Mouse (Mus musculus) MEL (cell line): ENCODE measurements around the gene Cfi. TPM values are rescaled to one million over a fixed set of nuclear protein-coding genes. Genes with fewer than 3 reads are reported as not detected.

Source experiments
- DNase-seq: peaks from one replicate; pipeline ENCODE4 v3.0.0; 2011; ENCODE audit warnings: low read depth, low spot score
- H3K27ac ChIP-seq: 2 replicates; pipeline ENCODE4 v1.5.1; 2012; ENCODE audit warnings: low read depth, mild to moderate bottlenecking, control low read depth, low read length, moderate library complexity; ENCODE audit not compliant: control insufficient read depth
- H3K27me3 ChIP-seq, 2 experiments: fragments of 150-350 bp in 1 of 2; sonication (generic) in 1 of 2; 2 replicates each; pipeline ENCODE4 v1.6.1; 2012; ENCODE audit warnings: low read length in 2 of 2, mild to moderate bottlenecking in 2 of 2, improper control_type of control experiment in 1 of 2, moderate library complexity in 1 of 2; ENCODE audit not compliant: insufficient read depth in 2 of 2, control insufficient read depth in 1 of 2
- H3K36me3 ChIP-seq, 2 experiments: 2 replicates each; pipeline ENCODE4 v1.6.1; 2012 to 2014; ENCODE audit warnings: low read length in 2 of 2, improper control_type of control experiment in 1 of 2, inconsistent platforms in 1 of 2, mild to moderate bottlenecking in 1 of 2; ENCODE audit not compliant: insufficient read depth in 2 of 2, control insufficient read depth in 1 of 2
- H3K4me1 ChIP-seq, 2 experiments: fragments of 150-350 bp in 1 of 2; sonication (generic) in 1 of 2; 2 replicates each; pipeline ENCODE4 v1.6.1; 2012; ENCODE audit warnings: low read length in 2 of 2, improper control_type of control experiment in 1 of 2, mild to moderate bottlenecking in 1 of 2; ENCODE audit not compliant: insufficient read depth in 2 of 2, control insufficient read depth in 1 of 2
- H3K4me3 ChIP-seq, 2 experiments: fragments of 150-350 bp in 1 of 2; sonication (generic) in 1 of 2; 2 replicates each; pipeline ENCODE4 v1.5.1; 2012; ENCODE audit warnings: low read depth in 2 of 2, low read length in 2 of 2, mild to moderate bottlenecking in 2 of 2, moderate library complexity in 2 of 2, control low read depth in 1 of 2, improper control_type of control experiment in 1 of 2; ENCODE audit not compliant: control insufficient read depth in 1 of 2, insufficient read depth in 1 of 2
- H3K79me2 ChIP-seq: 2 replicates; pipeline ENCODE4 v1.6.1; 2012; ENCODE audit warnings: mild to moderate bottlenecking, low read length, moderate library complexity; ENCODE audit not compliant: control insufficient read depth, poor library complexity, insufficient read depth
- H3K9ac ChIP-seq: 2 replicates; pipeline ENCODE4 v1.6.1; 2012; ENCODE audit warnings: low read depth, mild to moderate bottlenecking, control low read depth, low read length, moderate library complexity; ENCODE audit not compliant: control insufficient read depth, poor library complexity, severe bottlenecking
- H3K9me3 ChIP-seq: fragments of 150-350 bp; sonication (generic); replicated peaks from 2 replicates; pipeline ENCODE4 v1.6.1; 2012; ENCODE audit warnings: mild to moderate bottlenecking, low read length, improper control_type of control experiment, moderate library complexity; ENCODE audit not compliant: insufficient read depth
- CTCF ChIP-seq, 3 experiments: IDR thresholded peaks in 2 of 3; conservative IDR thresholded peaks in 1 of 3; 2 replicates each; pipeline ENCODE4 v1.5.1; 2011 to 2012; ENCODE audit warnings: low read length in 3 of 3, low read depth in 2 of 3, mild to moderate bottlenecking in 2 of 3, improper control_type of control experiment in 1 of 3, inconsistent platforms in 1 of 3, mixed read lengths in 1 of 3, moderate library complexity in 1 of 3; ENCODE audit not compliant: control insufficient read depth in 1 of 3, insufficient read depth in 1 of 3, poor library complexity in 1 of 3, severe bottlenecking in 1 of 3
- ELF1 ChIP-seq: IDR thresholded peaks from 2 replicates; pipeline ENCODE4 v1.6.1; 2014; ENCODE audit warnings: low read depth, mild to moderate bottlenecking, inconsistent platforms, low read length, improper control_type of control experiment, moderate library complexity
- GABPA ChIP-seq: IDR thresholded peaks from 2 replicates; pipeline ENCODE4 v1.6.1; 2012; ENCODE audit warnings: low read depth, mild to moderate bottlenecking, inconsistent platforms, low read length, improper control_type of control experiment, moderate library complexity
- GATA1 ChIP-seq: IDR thresholded peaks from 2 replicates; pipeline ENCODE4 v1.6.1; 2011; ENCODE audit warnings: low read depth, low read length, improper control_type of control experiment
- JUND ChIP-seq: IDR thresholded peaks from 2 replicates; pipeline ENCODE4 v1.6.1; 2011; ENCODE audit warnings: low read depth, mild to moderate bottlenecking, improper control_type of control experiment, low read length
- KAT2A ChIP-seq: conservative IDR thresholded peaks from 2 replicates; pipeline ENCODE4 v1.6.1; 2012; ENCODE audit warnings: low read depth, low read length, improper control_type of control experiment, inconsistent platforms
- MAX ChIP-seq: IDR thresholded peaks from 2 replicates; pipeline ENCODE4 v1.6.1; 2011; ENCODE audit warnings: low read length, improper control_type of control experiment
- MAZ ChIP-seq: IDR thresholded peaks from 2 replicates; pipeline ENCODE4 v1.6.1; 2012; ENCODE audit warnings: low read depth, mild to moderate bottlenecking, inconsistent platforms, low read length, improper control_type of control experiment
- MEF2A ChIP-seq: IDR thresholded peaks from 2 replicates; pipeline ENCODE4 v1.6.1; 2014; ENCODE audit warnings: low read depth, mild to moderate bottlenecking, inconsistent platforms, low read length, improper control_type of control experiment; ENCODE audit not compliant: poor library complexity, insufficient replicate concordance, severe bottlenecking; ENCODE audit errors: extremely low read depth
- MYB ChIP-seq: IDR thresholded peaks from 2 replicates; pipeline ENCODE4 v1.6.1; 2011; ENCODE audit warnings: mild to moderate bottlenecking, low read depth, low read length, improper control_type of control experiment
- MYC ChIP-seq: IDR thresholded peaks from 2 replicates; pipeline ENCODE4 v1.6.1; 2011; ENCODE audit warnings: low read depth, mild to moderate bottlenecking, low read length, improper control_type of control experiment, moderate library complexity
- NELFE ChIP-seq: IDR thresholded peaks from 2 replicates; pipeline ENCODE4 v1.6.1; 2011; ENCODE audit warnings: low read depth, low read length, improper control_type of control experiment
- POLR2A ChIP-seq, 2 experiments: IDR thresholded peaks; 2 replicates each; pipeline ENCODE4 v1.6.1; 2011 to 2012; ENCODE audit warnings: low read length in 2 of 2, mild to moderate bottlenecking in 2 of 2, control low read depth in 1 of 2, improper control_type of control experiment in 1 of 2, low read depth in 1 of 2, moderate library complexity in 1 of 2; ENCODE audit not compliant: control insufficient read depth in 1 of 2, insufficient read depth in 1 of 2, poor library complexity in 1 of 2
- POLR2AphosphoS2 ChIP-seq: IDR thresholded peaks from 2 replicates; pipeline ENCODE4 v1.6.1; 2011; ENCODE audit warnings: low read length, improper control_type of control experiment
- RCOR1 ChIP-seq: IDR thresholded peaks from 2 replicates; pipeline ENCODE4 v1.6.1; 2012; ENCODE audit warnings: low read depth, mild to moderate bottlenecking, inconsistent platforms, low read length, improper control_type of control experiment
- SIN3A ChIP-seq: IDR thresholded peaks from 2 replicates; pipeline ENCODE4 v1.6.1; 2012; ENCODE audit warnings: low read length, improper control_type of control experiment, inconsistent platforms
- SMC3 ChIP-seq: IDR thresholded peaks from 2 replicates; pipeline ENCODE4 v1.6.1; 2011; ENCODE audit warnings: low read depth, low read length, improper control_type of control experiment
- TAL1 ChIP-seq: IDR thresholded peaks from 2 replicates; pipeline ENCODE4 v1.6.1; 2012; ENCODE audit warnings: mild to moderate bottlenecking, inconsistent platforms, low read length, moderate library complexity, mixed read lengths
- TBP ChIP-seq: IDR thresholded peaks from 2 replicates; pipeline ENCODE4 v1.8.0; 2011; ENCODE audit warnings: low read depth, low read length, improper control_type of control experiment
- TCF12 ChIP-seq: IDR thresholded peaks from 2 replicates; pipeline ENCODE4 v1.6.1; 2014; ENCODE audit warnings: low read depth, mild to moderate bottlenecking, inconsistent platforms, low read length, improper control_type of control experiment, moderate library complexity
- UBTF ChIP-seq: IDR thresholded peaks from 2 replicates; pipeline ENCODE4 v1.6.1; 2012; ENCODE audit warnings: low read depth, mild to moderate bottlenecking, inconsistent platforms, low read length, improper control_type of control experiment, moderate library complexity, borderline replicate concordance; ENCODE audit not compliant: insufficient read depth
- USF1 ChIP-seq: IDR thresholded peaks from 2 replicates; pipeline ENCODE4 v1.6.1; 2014; ENCODE audit warnings: low read depth, mild to moderate bottlenecking, inconsistent platforms, low read length, improper control_type of control experiment, moderate library complexity
- USF2 ChIP-seq, 2 experiments: IDR thresholded peaks; 2 replicates each; pipeline ENCODE4 v1.6.1; 2011 to 2012; ENCODE audit warnings: improper control_type of control experiment in 2 of 2, low read length in 2 of 2, borderline replicate concordance in 1 of 2, inconsistent platforms in 1 of 2, low read depth in 1 of 2, mild to moderate bottlenecking in 1 of 2; ENCODE audit not compliant: insufficient read depth in 1 of 2
- ZC3H11A ChIP-seq: IDR thresholded peaks from 2 replicates; pipeline ENCODE4 v1.6.1; 2012; ENCODE audit warnings: low read depth, mild to moderate bottlenecking, inconsistent platforms, low read length, improper control_type of control experiment
- ZKSCAN1 ChIP-seq: IDR thresholded peaks from 2 replicates; pipeline ENCODE4 v1.6.1; 2012; ENCODE audit warnings: low read depth, mild to moderate bottlenecking, inconsistent platforms, low read length, improper control_type of control experiment, moderate library complexity
- ZNF384 ChIP-seq: IDR thresholded peaks from 2 replicates; pipeline ENCODE4 v1.6.1; 2012; ENCODE audit warnings: low read depth, mild to moderate bottlenecking, inconsistent platforms, low read length, improper control_type of control experiment
- polyA plus RNA-seq, 2 experiments: library from polyadenylated mRNA; stranded (reverse) in 1 of 2; unstranded in 1 of 2; fragments of >175 nt in 1 of 2; fragments of >200 nt in 1 of 2; gene quantifications; 2 replicates each; pipeline versions ENCODE4 v1.2.1 to v1.2.4; 2012; ENCODE audit warnings: low replicate concordance in 2 of 2, low read depth in 1 of 2; ENCODE audit not compliant: insufficient read length in 2 of 2, insufficient read depth in 1 of 2, missing spikeins in 1 of 2
- total RNA-seq: library from RNA; depleted of rRNA; stranded (reverse); fragments of 300-350 nt; gene quantifications from 2 replicates; pipeline ENCODE4 v1.2.3, GENCODE M21; 2012

Gene Cfi
- total and polyA plus RNA-seq, 3 experiments = 0.06 TPM; not detected in 2

- Histone ChIP-seq H3K79me2 (no peaks in the 10 kb centered on the region), H3K4me1 (no peaks in the 10 kb centered on the region), H3K36me3 (no peaks in the 10 kb centered on the region), H3K27me3 (peaks cover 13 to 14% of the 10 kb centered on the region in 2 experiments), H3K9me3 (no peaks in the 10 kb centered on the region), H3K27ac (no peak overlapping the region), H3K4me3 (no peak overlapping the region), H3K9ac (no peak overlapping the region)
- DNase-seq = no peak
- TF ChIP-seq ZKSCAN1 = no peak
- TF ChIP-seq GATA1 = no peak
- TF ChIP-seq MAX = no peak
Measured at GRCm38 (mm10) chr3:129846846-129847245, 11.2 kb downstream of the Cfi start.

GRCm38 (mm10) chr3:129862592-129862991 lies 26.9 kb downstream of the Cfi start:
- Histone ChIP-seq H3K9ac (peak overlapping the region; percentile 72), H3K36me3 (peaks cover 0 to 2% of the 10 kb centered on the region in 2 experiments; a peak in 1 of 4 replicates), H3K4me3 (peak overlapping the region; percentile 50 to 67), H3K4me1 (no peaks in the 10 kb centered on the region), H3K27ac (no peak overlapping the region), H3K79me2 (no peaks in the 10 kb centered on the region), H3K27me3 (no peaks in the 10 kb centered on the region), H3K9me3 (no peaks in the 10 kb centered on the region)
- peak; percentile 69 for DNase-seq
- TF ChIP-seq ZNF384 = no peak
- no peak for TF ChIP-seq USF1
- no peak for TF ChIP-seq ZC3H11A
- TF ChIP-seq USF2 (IDR thresholded peaks at IDR 0.05; ENCODE audit: borderline replicate concordance in 1 of 2, insufficient read depth in 1 of 2, low read depth in 1 of 2, low read length in 2 of 2) = no peak
- no peak for TF ChIP-seq POLR2AphosphoS2
- TF ChIP-seq NELFE = peak; percentile 44; the same call in 1 of the 2 replicates
- no peak for TF ChIP-seq GABPA
- TF ChIP-seq MEF2A = no peak
- TF ChIP-seq POLR2A (IDR thresholded peaks at IDR 0.05; ENCODE audit: control insufficient read depth in 1 of 2, insufficient read depth in 1 of 2, low read depth in 1 of 2, low read length in 2 of 2, poor library complexity in 1 of 2) = peak in 1 of 2 experiments; percentile 53; a peak in 2 of 4 replicates
- no peak for TF ChIP-seq MYB
- TF ChIP-seq CTCF (IDR thresholded peaks at IDR 0.05 in 2 of 3, conservative IDR thresholded peaks at IDR 0.05 in 1 of 3; ENCODE audit: control insufficient read depth in 1 of 3, insufficient read depth in 1 of 3, low read depth in 2 of 3, low read length in 3 of 3, poor library complexity in 1 of 3, severe bottlenecking in 1 of 3) = no peak
- TF ChIP-seq TAL1 = no peak
- TF ChIP-seq TBP = peak; percentile 59; the same call in 1 of the 2 replicates

- Histone ChIP-seq H3K79me2 (no peaks in the 10 kb centered on the region), H3K4me1 (no peaks in the 10 kb centered on the region), H3K9ac (peak overlapping the region; percentile 72), H3K4me3 (peak overlapping the region; percentile 50 to 67), H3K36me3 (peaks cover 0 to 2% of the 10 kb centered on the region in 2 experiments; a peak in 1 of 4 replicates), H3K27ac (peak overlapping the region; percentile 51), H3K9me3 (no peaks in the 10 kb centered on the region), H3K27me3 (no peaks in the 10 kb centered on the region)
- DNase-seq = peak; percentile 91
- TF ChIP-seq ZC3H11A = peak; percentile 55
- TF ChIP-seq TCF12 = 0 out of 2 replicates have a peak, but pooled peaks have one; percentile 30
- TF ChIP-seq MYC = peak; percentile 46; the same call in 1 of the 2 replicates
- peak; percentile 91 to 97 (median 96) for TF ChIP-seq CTCF (IDR thresholded peaks at IDR 0.05 in 2 of 3, conservative IDR thresholded peaks at IDR 0.05 in 1 of 3; ENCODE audit: control insufficient read depth in 1 of 3, insufficient read depth in 1 of 3, low read depth in 2 of 3, low read length in 3 of 3, poor library complexity in 1 of 3, severe bottlenecking in 1 of 3)
- TF ChIP-seq KAT2A = no peak
- 0 out of 2 replicates have a peak, but pooled peaks have one; percentile 14 for TF ChIP-seq TBP
- 0 out of 2 replicates have a peak, but pooled peaks have one; percentile 48 for TF ChIP-seq MAZ
- peak; percentile 39 for TF ChIP-seq SIN3A
- no peak for TF ChIP-seq UBTF
- 0 out of 2 replicates have a peak, but pooled peaks have one; percentile 31 for TF ChIP-seq JUND
- peak; percentile 24; the same call in 1 of the 2 replicates for TF ChIP-seq MAX
- TF ChIP-seq ELF1 = no peak
- TF ChIP-seq SMC3 = peak; percentile 81
- no peak for TF ChIP-seq RCOR1
Measured at GRCm38 (mm10) chr3:129863698-129864097, 28.0 kb downstream of the Cfi start.
